Mouse (Mus musculus): ENCODE results near the gene Prkaa2. TPM values are rescaled to one million over a fixed set of nuclear protein-coding genes. Genes with fewer than 3 reads are reported as not detected.

The Prkaa2 gene
- polyA plus RNA-seq, 1 experiment from 2014 or later, result 0.52 TPM

- Histone ChIP-seq H3K9ac (no peak overlapping the region), H3K27ac (replicated peaks) (no peak overlapping the region), H3K9me3 (replicated peaks) (no peaks in the 10 kb centered on the region), H3K4me1 (replicated peaks) (no peaks in the 10 kb centered on the region), H3K36me3 (replicated peaks) (no peaks in the 10 kb centered on the region), H3K4me3 (replicated peaks) (no peak overlapping the region), H3K4me2 (no peak overlapping the region), H3K27me3 (no peaks in the 10 kb centered on the region)
- ATAC-seq (ENCODE audit: insufficient read depth), result no peak
- WGBS (ENCODE audit: insufficient replicate concordance), result 54% methylated on average over 5 of the region's 5 CpGs
These were observed 123.6 kb downstream of the Prkaa2 start for GRCm38 (mm10) chr4:104985960-104986632.

Other genes starting within 250 kb of the Prkaa2 start
- gene C8a, start 233.5 kb downstream of the Prkaa2 start, polyA plus RNA-seq (2015; fragmentation: Nextera tagmentation; extraction: Ambion mirVana), result 9.9 and 13.0 TPM in 2 replicates
- 0.09 and 0.15 TPM in 2 replicates for gene Fyb2, start 196.4 kb downstream of the Prkaa2 start, polyA plus RNA-seq (2015; fragmentation: Nextera tagmentation; extraction: Ambion mirVana)
- gene Plpp3, start 47.5 kb upstream of the Prkaa2 start, polyA plus RNA-seq (2015; fragmentation: Nextera tagmentation; extraction: Ambion mirVana), result 14.2 and 17.2 TPM in 2 replicates